Mouse (Mus musculus) hindbrain, embryonic 16.5 days (tissue): ENCODE measurements at regions not wholly inside any gene's neighbourhood (a gene's known extent, or its start where the extent isn't known, plus 50 kb on each side); places are given as distances from the start of the nearest gene placed in this dataset.

Experiments used
- ATAC-seq: fragments of 200-750 bp; cut with Nextera tagmentation; 2 replicates; pipeline ENCODE4 v1.8.0; 2017; ENCODE audit warnings: moderate TSS enrichment, moderate library complexity
- H3K27ac ChIP-seq: fragments of 300-500 bp; sonication (generic); 2 replicates; pipeline ENCODE4 v1.5.1; 2014; ENCODE audit warnings: low read depth, mild to moderate bottlenecking, control low read depth, low read length, moderate library complexity
- H3K27me3 ChIP-seq: fragments of 300-500 bp; sonication (generic); replicated peaks from 2 replicates; pipeline ENCODE4 v1.6.1; 2014; ENCODE audit warnings: low read length; ENCODE audit not compliant: control insufficient read depth, insufficient read depth
- H3K36me3 ChIP-seq: fragments of 300-500 bp; sonication (generic); 2 replicates; pipeline ENCODE4 v1.6.1; 2014; ENCODE audit warnings: mild to moderate bottlenecking, low read length, moderate library complexity, mixed read lengths; ENCODE audit not compliant: control insufficient read depth, insufficient read depth
- H3K4me1 ChIP-seq: fragments of 300-500 bp; sonication (generic); 2 replicates; pipeline ENCODE4 v1.6.1; 2014; ENCODE audit warnings: low read depth, low read length; ENCODE audit not compliant: control insufficient read depth, insufficient read depth
- H3K4me2 ChIP-seq: fragments of 300-500 bp; sonication (generic); 2 replicates; pipeline ENCODE4 v1.6.1; 2014; ENCODE audit warnings: mild to moderate bottlenecking, low read length, control low read depth, moderate library complexity
- H3K4me3 ChIP-seq: fragments of 300-500 bp; sonication (generic); 2 replicates; pipeline ENCODE4 v1.5.1; 2014; ENCODE audit warnings: mild to moderate bottlenecking, low read length, control low read depth, moderate library complexity
- H3K9ac ChIP-seq: fragments of 300-500 bp; sonication (generic); 2 replicates; pipeline ENCODE4 v1.6.1; 2014; ENCODE audit warnings: low read depth, mild to moderate bottlenecking, control low read depth, low read length, moderate library complexity
- H3K9me3 ChIP-seq: fragments of 300-500 bp; sonication (generic); 2 replicates; pipeline ENCODE4 v1.6.1; 2014; ENCODE audit warnings: mild to moderate bottlenecking, low read length, moderate library complexity; ENCODE audit not compliant: control insufficient read depth
- WGBS: fragments of 180-500 bp; shearing (Covaris S2); extraction: QIAGEN DNeasy Blood & Tissue Kit; methylation state at CpG from one replicate; pipeline ENCODE4 v1.1.7; 2014; 5-methylcytosine and 5-hydroxymethylcytosine counted together

DNA sequence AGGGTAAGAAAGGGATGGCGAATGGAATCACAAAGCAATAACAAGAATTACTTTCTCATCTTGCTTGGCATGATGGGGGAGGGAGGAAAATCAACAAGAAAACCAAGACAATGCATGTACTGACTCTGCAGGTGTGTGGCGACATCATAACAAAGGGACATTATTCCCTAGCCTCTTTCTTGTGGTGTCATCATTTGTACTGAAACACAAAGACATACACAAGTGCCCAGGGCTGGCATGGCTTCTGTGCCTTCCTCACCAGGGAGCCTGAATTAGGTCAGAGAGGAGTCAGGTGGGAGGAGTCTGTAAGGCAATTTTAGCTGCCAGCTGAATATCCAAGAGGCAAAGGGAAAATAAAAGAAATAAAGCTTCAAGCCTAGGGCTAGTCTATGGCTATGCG lies 65.6 kb upstream of the Dock10 start:
- WGBS: 36% methylated on average over 3 of the region's 3 CpGs
- Histone ChIP-seq H3K27me3 (no peaks in the 10 kb centered on the region), H3K36me3 (no peaks in the 10 kb centered on the region), H3K4me1 (peaks cover 6% of the 10 kb centered on the region; the same call in 1 of the 2 replicates), H3K9ac (no peak overlapping the region), H3K9me3 (no peaks in the 10 kb centered on the region), H3K4me2 (no peak overlapping the region), H3K4me3 (no peak overlapping the region), H3K27ac (no peak overlapping the region)
- ATAC-seq: peak; percentile 40

DNA sequence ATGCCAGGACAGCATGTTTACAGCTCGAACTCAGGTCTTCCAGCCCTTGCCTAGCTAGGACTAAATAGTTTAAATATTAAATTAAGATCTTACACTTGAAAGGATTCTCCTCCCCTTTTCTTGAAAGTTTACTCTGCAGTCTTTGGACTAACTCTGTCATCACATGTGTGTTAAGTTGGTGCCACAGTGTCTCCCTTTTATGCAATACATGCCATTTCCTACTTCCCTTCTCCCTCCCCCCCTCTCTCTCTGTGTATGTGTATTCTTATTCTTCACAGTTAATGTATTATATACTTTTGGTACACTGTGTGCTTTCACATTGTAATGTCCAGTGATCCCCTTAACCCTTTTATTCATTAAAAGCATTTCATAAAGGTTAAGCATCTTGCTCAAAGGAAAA lies 63.9 kb upstream of the Dock10 start:
- no peaks in the 10 kb centered on the region for H3K9me3 ChIP-seq
- WGBS: 84% methylated on average over 1 of the region's 1 CpGs
- H3K27ac ChIP-seq: no peak overlapping the region
- H3K4me3 ChIP-seq: no peak overlapping the region
- H3K9ac ChIP-seq: no peak overlapping the region
- H3K4me2 ChIP-seq: no peak overlapping the region
- peaks cover 6% of the 10 kb centered on the region; the same call in 1 of the 2 replicates for H3K4me1 ChIP-seq
- no peaks in the 10 kb centered on the region for H3K27me3 ChIP-seq
- ATAC-seq: no peak
- no peaks in the 10 kb centered on the region for H3K36me3 ChIP-seq

GRCm38 (mm10) chr1:80812906-80813305 lies 54.6 kb upstream of the Dock10 start:
- H3K4me3 ChIP-seq: no peak overlapping the region
- no peaks in the 10 kb centered on the region for H3K27me3 ChIP-seq
- no peaks in the 10 kb centered on the region for H3K36me3 ChIP-seq
- no peak for ATAC-seq
- no peak overlapping the region for H3K9ac ChIP-seq
- H3K27ac ChIP-seq: no peak overlapping the region
- H3K4me2 ChIP-seq: no peak overlapping the region
- no peaks in the 10 kb centered on the region for H3K4me1 ChIP-seq
- 73% methylated on average over 3 of the region's 3 CpGs for WGBS
- H3K9me3 ChIP-seq: no peaks in the 10 kb centered on the region
